Comparison of ENCODE assay signal across 30 mouse cellular contexts in genomic region chr9:45382834-45383233, GRCm38 (mm10). TPM values are rescaled to one million over a fixed set of nuclear protein-coding genes. Genes with fewer than 3 reads are reported as not detected.
"Had no signal": no experiment of that assay in that cellular context is flagged by ENCODE, and none has a peak within 500 bp of the region (broad histone marks: within the 10 kb centered on the region; RNA-seq: fewer than 3 reads in every experiment).

No protein-coding gene starts in this region.

- H3K27ac ChIP-seq: heart, embryonic 10.5 days; hindbrain, embryonic 10.5 days; hindbrain, embryonic 12.5 days; intestine, embryonic 15.5 days; layer of hippocampus, adult 2 months; limb, embryonic 10.5 days; limb, embryonic 12.5 days; liver, embryonic 13.5 days; liver, embryonic 15.5 days had no signal

- H3K9me3 ChIP-seq: heart, embryonic 10.5 days; heart, embryonic 12.5 days; hindbrain, embryonic 10.5 days; hindbrain, embryonic 12.5 days; intestine, embryonic 15.5 days; limb, embryonic 10.5 days; limb, embryonic 12.5 days; liver, embryonic 13.5 days; liver, embryonic 15.5 days had no signal

- DNase-seq: gastrocnemius, adult 2 months; gastrocnemius, postnatal 10 days; gastrocnemius, postnatal 25 days; heart, adult 18-20 months; heart, postnatal 10 days; heart, postnatal 4 days; kidney, adult 18-20 months; kidney, adult 8-10 months; kidney, postnatal 10 days; kidney, postnatal 25 days; kidney, postnatal 4 days; liver; liver, embryonic 13.5 days; liver, postnatal 0 days had no signal

- ATAC-seq: inflammation-experienced regulatory T-cells, adult 6 months; intestine, embryonic 15.5 days; intestine, postnatal 0 days; liver, postnatal 0 days had no signal

- H3K4me2 ChIP-seq: heart, embryonic 12.5 days; hindbrain, embryonic 12.5 days; intestine, embryonic 15.5 days; limb, embryonic 12.5 days; liver, embryonic 11.5 days; liver, embryonic 13.5 days; liver, embryonic 15.5 days had no signal

- H3K36me3 ChIP-seq: heart, embryonic 10.5 days; heart, embryonic 12.5 days; intestine, embryonic 15.5 days; liver, embryonic 13.5 days; liver, embryonic 15.5 days had no signal

- H3K4me1 ChIP-seq: intestine, embryonic 15.5 days; liver, embryonic 13.5 days; liver, embryonic 15.5 days had no signal

- H3K27me3 ChIP-seq: heart, embryonic 12.5 days; hindbrain, embryonic 12.5 days; intestine, embryonic 15.5 days; limb, embryonic 12.5 days; liver, embryonic 13.5 days; liver, embryonic 15.5 days had no signal

- H3K9ac ChIP-seq: heart, embryonic 12.5 days; hindbrain, embryonic 12.5 days; intestine, embryonic 15.5 days; limb, embryonic 12.5 days; liver, embryonic 13.5 days; liver, embryonic 15.5 days; liver, postnatal 0 days had no signal

- H3K4me3 ChIP-seq: gastrocnemius, adult 2 months; heart, embryonic 10.5 days; heart, embryonic 12.5 days; hindbrain, embryonic 10.5 days; hindbrain, embryonic 12.5 days; intestine, embryonic 15.5 days; layer of hippocampus, adult 2 months; left cerebral cortex, adult 2 months; limb, embryonic 10.5 days; limb, embryonic 12.5 days; liver, embryonic 13.5 days; liver, embryonic 15.5 days had no signal

RNA-seq across cellular contexts. Expression of gene Fxyd6, which starts 12.8 kb away (rescaled TPM):
- total RNA-seq: granulocyte monocyte progenitor cell, adult 5-6 weeks had no signal

RNA-seq across cellular contexts. Expression of gene Dscaml1, which starts 43.6 kb away (rescaled TPM):
- total RNA-seq: gastrocnemius, adult 2 months; gastrocnemius, postnatal 25 days; granulocyte monocyte progenitor cell, adult 5-6 weeks; heart, adult 8-10 months; heart, postnatal 10 days; heart, postnatal 25 days; heart, postnatal 4 days had no signal
- polyA plus RNA-seq: inflammation-experienced regulatory T-cells, adult 6 months; liver, embryonic 13.5 days; liver, postnatal 0 days had no signal
